Mouse (Mus musculus) kidney, adult 2 months (tissue): Measurements from ENCODE around the gene Fam173a.

Experiments
- CTCF ChIP-seq: fragments of 200-500 bp; conservative IDR thresholded peaks from 2 replicates; pipeline ENCODE4 v1.5.1; 2011; ENCODE audit warnings: low read depth, mild to moderate bottlenecking, control low read depth, low read length, moderate library complexity, mixed read lengths; ENCODE audit not compliant: insufficient read depth, insufficient read length
- POLR2A ChIP-seq: fragments of 200-500 bp; IDR thresholded peaks from one replicate; pipeline ENCODE4 v1.6.1; 2011; ENCODE audit warnings: low read depth, low read length, control low read depth

DNA sequence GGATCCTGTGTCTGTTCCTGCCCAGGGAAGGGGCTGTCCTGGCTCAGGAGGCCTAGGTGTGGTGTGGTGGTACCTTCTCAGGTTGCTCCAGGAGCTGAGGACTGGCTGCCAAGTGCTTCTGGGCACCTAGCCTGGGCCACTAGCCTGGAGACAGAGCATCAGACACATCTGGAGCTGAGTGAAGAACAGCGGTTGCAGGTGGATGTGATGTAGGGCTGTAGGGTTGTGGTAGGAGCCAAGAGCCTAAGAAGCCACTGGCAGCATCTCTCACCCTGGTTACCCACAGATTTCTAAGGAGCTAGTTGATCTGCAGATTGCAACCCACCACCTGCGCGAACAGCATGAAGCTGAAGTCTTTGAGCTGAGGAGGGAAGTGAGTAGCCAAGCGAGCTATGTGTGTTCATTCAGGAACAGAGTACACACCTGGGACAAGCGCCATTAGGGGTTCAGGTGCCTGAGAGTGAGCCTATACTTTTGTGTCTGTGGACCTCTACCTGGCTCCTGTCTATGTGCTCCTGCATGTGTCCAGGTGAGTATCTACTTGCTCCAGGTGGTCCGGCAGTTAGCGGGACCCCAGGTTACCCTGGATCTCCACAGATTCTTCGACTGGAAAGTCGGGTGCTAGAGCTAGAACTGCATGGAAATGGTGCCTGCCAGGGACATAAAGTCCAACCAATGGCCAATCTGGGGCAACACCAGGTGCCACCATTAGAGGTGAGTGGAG lies 5.8 kb downstream of the Fam173a start:
- TF ChIP-seq POLR2A (no peak), CTCF (no peak)
